In genomic region chr5:101935893-101936292, GRCm38 (mm10) we compare ENCODE assay signal across 9 mouse cellular contexts.
DNase-seq lines count a peak whose midpoint lies in the region; ATAC-seq and TF ChIP-seq lines count a peak whose summit lies in the region.
"Had no signal": no experiment of that assay in that cellular context is flagged by ENCODE, and none has a peak within 500 bp of the region (broad histone marks: within the 10 kb centered on the region; RNA-seq: fewer than 3 reads in every experiment).

No protein-coding gene starts in this region.

- no peaks in the 10 kb centered on the region for H3K27me3 ChIP-seq in intestine, embryonic 14.5 days (replicated peaks; ENCODE audit: control insufficient read depth, insufficient read depth, low read length)
- no peaks in the 10 kb centered on the region for H3K27me3 ChIP-seq in intestine, postnatal 0 days (replicated peaks; ENCODE audit: control insufficient read depth, insufficient read depth, low read length)
- H3K27me3 ChIP-seq: limb, embryonic 15.5 days had no signal

- H3K27ac ChIP-seq in intestine, embryonic 14.5 days (ENCODE audit: low read depth): 0 out of 2 replicates have a peak overlapping the region, but pooled peaks have one; percentile 57
- no peak overlapping the region for H3K27ac ChIP-seq in intestine, postnatal 0 days (ENCODE audit: low read depth, low read length)
- H3K27ac ChIP-seq: limb, embryonic 15.5 days had no signal

- H3K36me3 ChIP-seq in intestine, embryonic 14.5 days (ENCODE audit: control insufficient read depth, insufficient read depth, low read length): peaks cover 55% of the 10 kb centered on the region
- peaks cover 49% of the 10 kb centered on the region for H3K36me3 ChIP-seq in intestine, postnatal 0 days (ENCODE audit: control insufficient read depth, insufficient read depth)

- no peak overlapping the region for H3K4me3 ChIP-seq in intestine, embryonic 14.5 days (ENCODE audit: low read depth, low read length)
- H3K4me3 ChIP-seq in intestine, postnatal 0 days (ENCODE audit: low read depth, low read length): no peak overlapping the region
- H3K4me3 ChIP-seq: limb, embryonic 15.5 days had no signal

- intact Hi-C loops in left cerebral cortex, postnatal 36 days (cut with DNase I): no loop called here

- TF ChIP-seq CTCF in intestine, postnatal 0 days (IDR thresholded peaks at IDR 0.05; ENCODE audit: low read depth): no peak

- peaks cover 6% of the 10 kb centered on the region; the same call in 1 of the 2 replicates for H3K4me1 ChIP-seq in intestine, embryonic 14.5 days (replicated peaks; ENCODE audit: control insufficient read depth, insufficient read depth, low read length)
- no peaks in the 10 kb centered on the region for H3K4me1 ChIP-seq in intestine, postnatal 0 days (replicated peaks; ENCODE audit: control insufficient read depth, insufficient read depth, low read length)
- H3K4me1 ChIP-seq: limb, embryonic 15.5 days had no signal

- WGBS in intestine, embryonic 14.5 days: 44% methylated on average over 16 of the region's 16 CpGs
- WGBS in intestine, postnatal 0 days: 59% methylated on average over 16 of the region's 16 CpGs

- H3K9me3 ChIP-seq in intestine, embryonic 14.5 days (ENCODE audit: control insufficient read depth, low read length): no peaks in the 10 kb centered on the region
- H3K9me3 ChIP-seq in intestine, postnatal 0 days (ENCODE audit: control insufficient read depth): no peaks in the 10 kb centered on the region
- H3K9me3 ChIP-seq: limb, embryonic 15.5 days had no signal

- DNase-seq in intestine, embryonic 14.5 days (ENCODE audit: low spot score): peak; percentile 54
- peak; percentile 67 to 80 for DNase-seq in heart, adult 18-20 months
- DNase-seq in kidney, adult 11 months: peak; percentile 72
- peak; percentile 75 for DNase-seq in lung, postnatal 36 days
- DNase-seq in left cerebral cortex, postnatal 36 days (ENCODE audit: low spot score in 2 of 2): no peak
- no peak for DNase-seq in thymus, postnatal 25 days
- no peak for DNase-seq in cerebellum, adult 18-20 months

- peak; percentile 58; the same call in 1 of the 2 replicates for ATAC-seq in intestine, embryonic 14.5 days (replicated peaks; ENCODE audit: low FRiP score, low TSS enrichment, low read depth)
- ATAC-seq in intestine, postnatal 0 days: no peak; the same call in 1 of the 2 replicates

- no peak overlapping the region for H3K4me2 ChIP-seq in intestine, embryonic 14.5 days (ENCODE audit: low read length)
- H3K4me2 ChIP-seq in intestine, postnatal 0 days (replicated peaks; ENCODE audit: low read depth): no peak overlapping the region
- H3K4me2 ChIP-seq: limb, embryonic 15.5 days had no signal

- H3K9ac ChIP-seq in intestine, embryonic 14.5 days (ENCODE audit: low read length): no peak overlapping the region
- H3K9ac ChIP-seq in intestine, postnatal 0 days (ENCODE audit: low read depth, low read length): no peak overlapping the region
- H3K9ac ChIP-seq: limb, embryonic 15.5 days had no signal

Comparison
In these comparisons a context has a peak if more than half of its experiments do, and no peak if none do; other contexts are left out.
1. DNase-seq: peak in intestine, embryonic 14.5 days (single experiment), heart, adult 18-20 months (2 of 2), kidney, adult 11 months (single experiment) and lung, postnatal 36 days (single experiment); none in left cerebral cortex, postnatal 36 days (0 of 2), thymus, postnatal 25 days (single experiment) and cerebellum, adult 18-20 months (0 of 2).